Mouse (Mus musculus) olfactory bulb, adult 2 months (tissue): ENCODE data around the gene Krt1.

Experiments
- CTCF ChIP-seq: fragments of 200-500 bp; IDR thresholded peaks from 2 replicates; pipeline ENCODE4 v1.5.1; 2012; ENCODE audit warnings: low read depth, mild to moderate bottlenecking, low read length, moderate library complexity; ENCODE audit not compliant: insufficient read depth
- POLR2A ChIP-seq: fragments of 200-500 bp; IDR thresholded peaks from 2 replicates; pipeline ENCODE4 v1.6.1; 2012; ENCODE audit warnings: mild to moderate bottlenecking, low read depth, low read length, moderate library complexity; ENCODE audit not compliant: insufficient read depth

- TF ChIP-seq CTCF: no peak
- no peak for TF ChIP-seq POLR2A
Measured at GRCm38 (mm10) chr15:101817875-101818274, 32.7 kb downstream of the Krt1 start, which contains the start of gene Krt2.
